Mouse (Mus musculus) left cerebral cortex, adult 8-10 months (tissue): ENCODE data around the gene Frem2. TPM values are rescaled to one million over a fixed set of nuclear protein-coding genes. Genes with fewer than 3 reads are reported as not detected.

ENCODE experiments used
- DNase-seq, 2 experiments: peaks; one replicate each; pipeline ENCODE4 v3.0.0; 2022; ENCODE audit warnings: low spot score in 2 of 2
- total RNA-seq, 4 experiments: library from RNA; stranded (reverse); gene quantifications; 2 replicates each; pipeline ENCODE4 v1.2.4; 2022

Gene Frem2
- total RNA-seq, 4 experiments from 2014 or later, result 1.9 to 2.3 (median 2.1) TPM

- no peak for DNase-seq
These were observed 187.5 kb downstream of the Frem2 start for GRCm38 (mm10) chr3:53469650-53470049.

DNA sequence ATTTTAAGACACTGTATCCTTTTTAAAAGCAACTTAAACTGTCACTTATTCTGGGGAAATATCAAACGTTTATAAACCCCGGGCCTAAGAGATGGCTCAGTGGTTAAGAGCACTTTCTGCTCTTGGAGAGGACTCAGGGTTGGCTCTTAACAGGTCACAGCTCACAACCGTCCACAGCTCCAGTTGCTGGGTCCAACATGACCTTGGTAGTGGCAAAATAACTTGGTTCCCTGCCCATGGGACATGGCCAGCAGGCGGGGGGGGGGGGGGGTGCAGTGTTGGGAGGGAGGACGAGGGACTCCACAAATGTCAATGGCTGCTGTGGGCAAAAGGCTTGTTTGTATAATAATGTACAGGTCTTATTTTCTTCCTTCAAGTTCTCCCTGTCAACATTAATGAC, 189.8 kb downstream of the Frem2 start:
- DNase-seq, result no peak

- DNase-seq, result no peak
These were observed 190.7 kb downstream of the Frem2 start for GRCm38 (mm10) chr3:53466481-53466880.

DNA sequence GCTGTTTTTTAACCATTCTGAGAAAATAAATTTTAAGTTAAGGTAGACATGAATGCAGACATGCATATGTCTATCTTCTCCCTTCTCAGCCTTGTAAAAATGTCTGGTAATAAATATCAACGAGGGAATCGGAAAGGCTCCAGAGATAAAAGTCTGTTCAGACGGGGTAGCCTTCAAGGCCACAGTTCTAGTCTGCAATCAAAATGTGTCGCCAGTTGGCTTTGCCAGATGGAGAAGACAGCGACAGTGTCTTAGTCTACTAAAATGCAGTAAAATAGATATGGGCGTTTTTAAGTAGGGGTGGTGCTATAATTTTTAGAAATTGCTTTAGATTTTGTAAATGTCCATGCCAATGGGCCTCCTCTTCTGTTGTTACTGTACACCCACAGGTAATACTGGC, 191.8 kb downstream of the Frem2 start:
- DNase-seq, result no peak

GRCm38 (mm10) chr3:53464146-53464698, 192.9 kb downstream of the Frem2 start:
- no peak for DNase-seq

Other genes starting within 250 kb of the Frem2 start
- gene Nhlrc3, start 194.0 kb downstream of the Frem2 start, total RNA-seq, result 10 to 100 TPM in 3 of 4 experiments, 1 to 10 TPM in 1; 9.6 to 12.8 (median 12.1) TPM
- gene Proser1, start 193.7 kb downstream of the Frem2 start, total RNA-seq, result 10 to 100 TPM; 18.0 to 20.6 (median 19.4) TPM
- under 1 TPM; 0.41 to 0.99 (median 0.53) TPM for gene Stoml3, start 168.7 kb downstream of the Frem2 start, total RNA-seq
- gene Gm10985, start 187.7 kb upstream of the Frem2 start, total RNA-seq, result not detected
- 10 to 100 TPM; 60.5 to 74.5 (median 68.1) TPM for gene Ufm1, start 206.5 kb upstream of the Frem2 start, total RNA-seq